Mouse (Mus musculus) spleen, postnatal 4 days (tissue): ENCODE measurements around the gene Tgoln1.

Experiments used
- DNase-seq, 2 experiments: peaks; one replicate each; pipeline ENCODE4 v3.0.0; 2022; ENCODE audit warnings: low spot score in 2 of 2

The Tgoln1 gene

GRCm38 (mm10) chr6:72593914-72594313 lies 22.9 kb downstream of the Tgoln1 start:
- DNase-seq = no peak

DNA sequence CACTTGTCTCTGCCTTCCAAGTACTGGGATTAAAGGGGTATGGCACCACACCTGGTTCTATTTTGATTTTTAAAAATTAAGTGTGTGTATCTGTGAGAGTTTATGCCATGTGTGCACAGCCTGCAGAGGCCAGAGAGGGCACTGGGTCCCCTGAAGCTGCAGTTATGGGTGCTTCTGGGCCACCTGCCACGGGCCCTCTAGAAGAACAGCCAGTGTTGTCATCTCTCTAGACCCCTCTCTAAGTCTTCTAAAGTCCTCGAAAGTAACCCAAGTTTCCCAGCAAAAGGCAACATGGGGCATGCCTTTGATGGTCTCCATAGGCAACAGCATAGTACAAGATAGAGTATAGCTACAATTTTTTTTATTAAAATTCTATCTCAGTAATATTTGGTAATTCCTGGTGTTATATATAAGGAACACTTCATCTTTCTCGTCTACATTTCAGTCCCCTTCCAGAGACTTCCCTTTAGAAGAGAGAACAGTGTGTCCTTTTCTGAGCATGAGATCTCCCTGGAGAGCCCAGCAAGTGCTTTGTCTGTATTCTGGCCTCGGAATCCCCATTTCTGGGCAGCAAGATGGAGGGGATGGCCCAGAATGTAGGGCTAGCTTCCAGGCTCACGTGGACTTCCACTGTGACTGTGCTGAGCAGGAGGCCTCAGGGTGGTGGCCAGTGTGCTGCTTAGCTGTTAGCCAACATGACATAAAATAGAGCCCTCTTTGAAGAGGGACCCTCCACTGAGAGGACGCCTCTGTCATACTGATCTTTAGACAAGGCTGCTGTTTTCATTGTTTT lies 23.6 kb downstream of the Tgoln1 start:
- no peak for DNase-seq

DNA sequence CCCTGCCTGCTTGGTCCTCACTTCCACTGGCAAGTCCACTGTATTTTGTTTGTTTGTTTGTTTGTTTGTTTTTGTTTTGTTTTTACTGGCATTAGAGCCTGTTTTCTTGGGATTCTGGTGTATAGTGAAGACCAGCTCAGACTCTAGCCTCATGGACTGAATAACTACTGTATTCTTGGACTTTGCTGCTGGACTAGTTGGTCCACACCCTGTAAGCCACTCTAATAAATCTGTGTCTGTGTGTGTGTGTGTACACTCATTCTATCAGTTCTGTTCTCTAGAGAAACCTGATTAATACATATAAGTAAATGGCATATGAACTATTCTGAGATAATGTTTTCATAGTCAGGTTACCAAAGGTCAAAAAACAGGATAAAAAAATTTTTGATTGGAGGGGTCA lies 26.7 kb downstream of the Tgoln1 start:
- DNase-seq = no peak

DNA sequence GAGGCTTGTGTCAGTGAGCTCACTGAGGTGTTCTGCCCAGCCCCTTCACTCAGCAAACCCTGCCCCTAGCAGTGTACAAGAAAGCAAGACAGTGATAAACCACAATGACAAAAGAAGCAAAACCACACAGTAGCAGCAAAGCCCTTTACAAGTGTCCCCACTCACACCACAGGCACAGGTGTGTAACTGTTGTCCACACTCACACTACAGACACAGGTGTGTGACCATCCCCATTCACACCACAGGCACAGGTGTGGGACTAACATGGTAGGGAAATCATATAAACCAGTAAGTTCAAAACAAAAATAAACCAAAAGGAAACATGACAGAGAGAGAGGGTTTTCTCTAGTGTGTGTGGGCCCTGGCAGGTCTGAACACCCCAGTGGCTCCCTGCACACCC lies 28.5 kb downstream of the Tgoln1 start:
- no peak for DNase-seq

- no peak for DNase-seq
Observed at GRCm38 (mm10) chr6:72586701-72587100, 30.1 kb downstream of the Tgoln1 start.

- DNase-seq = no peak
Observed at GRCm38 (mm10) chr6:72584154-72584553, 32.6 kb downstream of the Tgoln1 start.

GRCm38 (mm10) chr6:72583211-72583839 lies 33.5 kb downstream of the Tgoln1 start:
- no peak for DNase-seq

DNA sequence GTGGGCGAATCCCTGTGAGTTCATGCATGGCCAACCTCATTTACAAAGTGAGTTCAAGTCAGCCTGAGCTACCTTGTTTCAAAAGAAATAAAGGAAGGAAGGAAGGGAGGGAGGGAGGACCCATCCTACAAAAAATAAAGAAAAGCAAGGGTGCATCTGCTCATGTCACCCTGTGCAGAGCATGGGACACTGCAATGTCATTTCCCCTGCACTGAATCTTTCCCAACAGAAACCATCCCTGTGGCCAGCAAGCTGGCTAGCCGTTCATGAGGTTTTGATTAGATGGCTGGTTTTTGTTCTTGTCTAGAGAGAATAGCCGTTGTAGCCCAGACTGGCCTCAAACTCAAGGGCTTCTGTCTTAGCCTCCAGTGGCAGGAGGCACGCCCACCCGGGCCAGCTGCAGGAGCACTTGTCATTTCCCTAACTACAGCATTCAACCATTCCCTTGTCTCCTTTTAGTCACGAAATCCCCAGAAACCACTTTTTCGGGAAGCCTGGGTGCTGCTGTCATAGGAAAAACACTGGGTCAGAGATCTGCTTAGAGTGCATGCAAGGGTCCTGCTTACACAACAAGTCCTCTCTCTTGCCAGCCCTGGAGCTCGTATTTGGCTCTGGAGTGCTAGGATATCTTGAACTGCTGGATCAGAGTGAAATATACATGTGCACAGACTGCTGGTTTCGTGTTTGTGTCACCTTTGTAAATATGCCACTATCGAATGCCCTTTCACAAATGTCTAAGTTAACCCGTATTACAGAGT lies 35.0 kb downstream of the Tgoln1 start:
- DNase-seq = no peak

DNA sequence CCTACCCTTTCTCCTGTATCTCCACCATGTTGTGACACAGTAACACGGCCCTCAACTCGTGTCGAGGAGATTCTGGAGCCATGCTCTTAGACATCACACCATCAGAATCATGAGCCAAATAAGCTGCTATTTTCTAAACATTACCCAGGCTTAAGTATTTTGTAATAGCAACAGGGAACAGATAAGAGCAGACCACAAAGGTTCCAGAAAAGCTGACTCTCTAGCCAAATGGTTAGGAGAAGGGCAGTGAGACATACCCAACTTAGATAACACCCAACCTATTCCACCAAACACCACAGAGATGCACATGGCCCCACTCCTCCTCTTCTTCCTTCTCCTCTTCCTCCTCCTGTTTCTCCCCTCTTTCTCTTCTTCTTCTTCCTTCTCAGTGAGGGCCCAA lies 40.8 kb downstream of the Tgoln1 start:
- no peak for DNase-seq

DNA sequence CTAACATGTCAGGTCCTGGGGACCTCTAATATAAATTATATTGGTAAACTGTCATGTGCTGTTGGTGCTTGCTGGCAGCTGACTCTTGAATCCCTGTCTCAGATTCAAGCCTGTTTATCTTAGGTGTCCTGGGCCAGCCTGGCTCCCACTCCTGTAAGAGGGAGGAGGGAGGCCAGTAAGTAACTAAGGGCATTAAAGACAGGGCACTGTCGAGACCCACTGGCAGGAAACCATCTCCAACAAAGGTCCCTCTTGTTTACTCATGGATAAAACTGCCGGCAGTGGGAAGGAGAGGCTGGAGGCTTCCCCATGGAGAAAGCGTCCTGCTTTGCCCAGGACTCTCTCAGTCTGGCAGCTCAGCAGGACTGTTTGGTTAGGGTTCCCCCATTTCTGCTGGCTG lies 45.0 kb downstream of the Tgoln1 start:
- no peak for DNase-seq

- no peak for DNase-seq
Observed at GRCm38 (mm10) chr6:72570644-72571397, 46.0 kb downstream of the Tgoln1 start.

- no peak for DNase-seq
Observed at GRCm38 (mm10) chr6:72568736-72569135, 48.1 kb downstream of the Tgoln1 start.

- DNase-seq = no peak
Observed at GRCm38 (mm10) chr6:72567508-72567907, 49.3 kb downstream of the Tgoln1 start.

GRCm38 (mm10) chr6:72566044-72566443 lies 50.8 kb downstream of the Tgoln1 start:
- peak; percentile 79 to 91 for DNase-seq

- DNase-seq = no peak
Observed at GRCm38 (mm10) chr6:72565506-72565905, 51.3 kb downstream of the Tgoln1 start.

DNA sequence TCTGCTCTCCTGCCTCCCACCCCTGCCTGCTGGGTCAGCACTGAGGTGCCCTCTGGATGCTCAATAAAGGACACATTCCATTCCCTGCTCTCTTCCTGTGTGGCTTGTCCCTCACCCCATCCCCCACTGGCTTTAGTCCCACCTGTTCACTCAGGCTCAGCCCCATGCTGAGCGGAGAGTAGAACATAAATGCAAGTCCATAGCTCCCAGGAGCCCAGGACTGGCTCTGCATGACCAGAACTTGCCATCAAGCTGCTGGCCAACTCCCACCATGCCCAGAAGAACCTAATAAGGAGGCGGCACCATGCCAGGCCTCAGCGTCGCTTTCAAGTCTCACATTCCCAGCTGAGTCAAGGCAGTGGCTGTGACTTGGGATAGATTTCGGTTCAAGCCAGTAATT lies 53.9 kb downstream of the Tgoln1 start:
- DNase-seq = no peak

DNA sequence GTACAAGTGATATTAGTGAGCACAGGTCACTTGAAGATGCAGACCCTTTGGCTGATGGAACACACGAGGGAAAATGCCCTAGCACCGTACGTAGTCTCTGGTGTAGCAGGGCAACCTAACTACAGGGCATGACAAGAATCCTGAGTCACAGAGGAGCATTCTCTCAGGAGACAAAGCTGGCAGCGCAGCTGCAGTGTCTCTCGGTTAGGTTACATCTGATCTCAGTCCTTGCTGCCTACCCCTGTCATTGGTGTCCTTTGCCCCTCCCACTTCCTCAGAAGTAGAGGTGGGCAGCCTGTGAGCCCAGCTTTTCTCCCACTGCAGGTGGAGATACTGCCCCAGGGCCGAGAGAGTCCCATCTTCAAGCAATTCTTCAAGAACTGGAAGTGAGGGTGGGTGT lies 54.3 kb downstream of the Tgoln1 start:
- no peak for DNase-seq

GRCm38 (mm10) chr6:72560801-72561200 lies 56.0 kb downstream of the Tgoln1 start:
- no peak for DNase-seq
